Mouse (Mus musculus): ENCODE results near the gene Copb1. TPM values are rescaled to one million over a fixed set of nuclear protein-coding genes. Genes with fewer than 3 reads are reported as not detected.
A peak's percentile ranks its signal among the peaks of the same experiment; 100 is the strongest.

Copb1 gene
- total RNA-seq (2021) = 10 to 100 TPM; 52.5 to 60.5 TPM
- long read RNA-seq, experiment 1, transcript Copb1-201 (22 exons, 3,346 nt) = major isoform, 99 of 108 reads
- long read RNA-seq, experiment 1, partial matches to known transcripts = 3 of 108 reads
- long read RNA-seq, experiment 1, other reads (novel, unspliced or antisense) = 6 of 108 reads
- long read RNA-seq, experiment 2, transcript Copb1-201 (22 exons, 3,346 nt) = major isoform, 64 of 83 reads
- long read RNA-seq, experiment 2, partial matches to known transcripts = 3 of 83 reads
- long read RNA-seq, experiment 2, other reads (novel, unspliced or antisense) = 16 of 83 reads

DNA sequence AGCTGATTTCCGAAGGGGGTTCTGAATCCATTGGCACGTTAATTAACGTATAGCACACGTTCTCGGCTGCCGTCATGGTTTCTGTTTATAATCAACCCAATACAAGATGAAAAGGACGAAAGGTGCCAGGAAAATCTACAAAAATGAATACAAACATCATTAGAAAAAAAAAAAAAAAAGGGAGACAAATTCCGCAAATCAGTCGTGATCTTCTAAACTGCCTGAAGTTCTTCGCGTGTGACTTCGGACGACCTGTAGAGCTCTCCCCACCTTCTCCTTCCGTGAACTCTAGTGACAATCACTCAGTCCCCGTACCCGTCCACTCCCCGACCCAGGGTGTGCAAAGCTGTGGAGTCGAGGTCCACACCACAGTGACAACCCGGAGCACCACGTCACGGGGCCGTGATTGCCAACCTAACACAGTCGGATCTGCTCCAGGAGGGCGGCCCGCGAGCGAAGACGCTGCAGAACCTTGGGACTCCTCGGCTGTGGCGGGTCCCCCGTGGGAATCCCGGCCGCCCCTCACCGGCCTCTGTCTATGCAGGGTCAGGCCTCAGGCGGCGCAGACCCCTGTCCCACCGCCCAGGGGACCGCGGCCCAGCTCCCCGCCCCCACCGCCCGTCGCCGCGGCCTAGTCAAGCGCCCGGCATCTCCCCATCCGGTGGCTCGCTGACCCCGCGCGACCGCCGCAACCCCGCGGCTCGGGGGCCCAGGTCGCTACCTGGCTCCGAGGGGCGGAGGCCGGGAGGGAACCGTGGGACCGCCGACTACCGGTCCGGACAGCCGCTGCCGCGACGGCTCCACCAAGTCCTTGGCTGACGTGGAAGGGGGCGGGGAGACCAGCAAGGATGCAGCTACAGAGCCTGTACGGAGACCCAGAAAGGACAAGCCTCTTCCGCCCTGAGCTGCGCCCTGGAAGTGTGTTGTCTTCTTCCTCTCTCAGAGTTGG, at the start of gene Copb1:
Gene Copb1, minus strand, starts transcription at position 827 of the 949 bp plus-strand sequence.
- TF ChIP-seq CTCF (IDR thresholded peaks at IDR 0.05) = no peak; the same call in 1 of the 2 replicates
- peak within 1 kb of the TSS; percentile 91 for H3K27ac ChIP-seq
- intact Hi-C loops (cut with DNase I) = loop anchor here (1.0 kb wide), 1 partner anchor 22 kb away; the partner anchor contains the start of gene Psma1

DNA sequence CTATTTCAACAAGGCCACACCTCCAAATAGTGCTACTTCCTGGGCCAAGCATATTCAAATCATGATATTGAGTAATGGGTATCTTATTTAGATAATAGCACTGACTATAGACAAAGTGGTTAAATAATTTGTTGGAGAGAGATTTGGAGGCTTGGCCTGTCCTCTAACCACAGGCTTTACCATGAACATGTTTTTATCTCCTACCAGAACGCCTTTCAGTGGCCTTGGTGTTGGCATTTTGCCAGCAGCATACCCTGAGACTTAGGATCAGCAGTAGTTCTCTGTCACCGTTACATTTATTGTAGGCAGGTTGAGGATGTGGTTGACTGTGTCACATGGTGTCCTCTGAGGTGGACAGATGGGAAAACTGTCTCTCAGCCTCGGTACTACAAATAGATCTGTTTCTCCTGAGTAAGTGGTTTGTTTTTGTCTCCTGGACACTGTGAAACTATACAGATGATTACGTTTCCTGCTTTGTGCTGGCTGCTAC, 46.8 kb upstream of the Copb1 start:
- Histone ChIP-seq H3K4me3 (no peak overlapping the region), H3K27ac (no peak overlapping the region)
- intact Hi-C loops (cut with DNase I) = no loop called here
- DNase-seq (ENCODE audit: extremely low spot score in 1 of 2, low spot score in 2 of 2) = no peak
- TF ChIP-seq CTCF (IDR thresholded peaks at IDR 0.05) = no peak

More for the DNA sequence above, at the start of gene Copb1:
- DNase-seq (ENCODE audit: extremely low spot score in 1 of 2, low spot score in 2 of 2) = peak; percentile 91 to 92
- H3K4me3 ChIP-seq = peak within 1 kb of the TSS; percentile 92

DNA sequence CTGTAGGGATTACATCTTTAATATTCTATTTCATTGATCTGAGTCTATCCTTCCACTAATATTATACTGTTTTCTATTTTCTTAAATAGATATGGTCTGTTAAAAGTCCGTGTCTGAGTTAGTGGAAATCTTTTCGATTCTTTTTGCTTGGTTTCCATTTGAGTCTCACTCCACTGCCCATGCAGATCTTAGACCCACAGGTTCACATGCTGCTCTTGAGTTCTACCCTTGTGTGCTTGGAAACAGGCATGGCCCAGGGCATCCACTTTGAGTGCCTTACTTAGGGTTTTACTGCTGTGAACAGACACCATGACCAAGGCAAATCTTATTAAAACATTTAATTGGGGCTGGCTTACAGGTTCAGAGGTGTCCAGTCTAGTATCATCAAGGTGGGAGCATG, 46.3 kb upstream of the Copb1 start:
- no peak overlapping the region for H3K4me3 ChIP-seq
- no peak for DNase-seq (ENCODE audit: extremely low spot score in 1 of 2, low spot score in 2 of 2)
- no peak for TF ChIP-seq CTCF (IDR thresholded peaks at IDR 0.05)
- H3K27ac ChIP-seq = no peak overlapping the region
- intact Hi-C loops (cut with DNase I) = no loop called here

- Histone ChIP-seq H3K4me3 (no peak overlapping the region), H3K27ac (no peak overlapping the region)
- intact Hi-C loops (cut with DNase I) = no loop called here
- TF ChIP-seq CTCF (IDR thresholded peaks at IDR 0.05) = no peak
- no peak for DNase-seq (ENCODE audit: extremely low spot score in 1 of 2, low spot score in 2 of 2)
Observed at GRCm38 (mm10) chr7:114299247-114299646, 44.7 kb upstream of the Copb1 start.

- H3K27ac ChIP-seq = no peak overlapping the region
- TF ChIP-seq CTCF (IDR thresholded peaks at IDR 0.05) = peak; percentile 37
- intact Hi-C loops (cut with DNase I) = no loop called here
- no peak for DNase-seq (ENCODE audit: extremely low spot score in 1 of 2, low spot score in 2 of 2)
- no peak overlapping the region for H3K4me3 ChIP-seq
Observed at GRCm38 (mm10) chr7:114294698-114295097, 40.2 kb upstream of the Copb1 start.

DNA sequence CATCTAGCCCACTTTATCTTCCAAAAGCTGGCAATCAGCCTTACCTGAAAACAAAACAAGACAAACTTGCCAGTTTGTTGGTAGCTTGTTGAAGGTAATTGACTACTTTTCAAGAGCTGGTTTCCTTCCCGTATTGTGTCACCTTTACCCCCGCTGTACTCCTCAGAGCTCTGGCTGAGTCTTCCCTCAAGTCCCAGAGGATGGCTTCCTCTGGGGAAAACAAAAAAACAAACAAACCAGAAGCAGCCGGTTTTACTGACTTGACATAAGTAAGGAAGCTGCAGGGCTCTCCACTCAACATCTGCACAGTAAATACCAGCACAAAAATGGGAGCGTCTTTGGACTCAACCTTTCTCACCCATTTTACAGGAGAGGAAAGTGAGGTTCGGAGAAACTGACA, 39.4 kb upstream of the Copb1 start:
- intact Hi-C loops (cut with DNase I) = no loop called here
- no peak overlapping the region for H3K4me3 ChIP-seq
- TF ChIP-seq CTCF (IDR thresholded peaks at IDR 0.05) = no peak
- DNase-seq (ENCODE audit: extremely low spot score in 1 of 2, low spot score in 2 of 2) = no peak
- H3K27ac ChIP-seq = no peak overlapping the region

- intact Hi-C loops (cut with DNase I) = no loop called here
- Histone ChIP-seq H3K4me3 (peak overlapping the region; percentile 30), H3K27ac (peak overlapping the region; percentile 51; the same call in 1 of the 2 replicates)
- TF ChIP-seq CTCF (IDR thresholded peaks at IDR 0.05) = no peak
- peak in 1 of 2 experiments; percentile 55 for DNase-seq (ENCODE audit: extremely low spot score in 1 of 2, low spot score in 2 of 2)
Observed at GRCm38 (mm10) chr7:114292501-114292971, 38.0 kb upstream of the Copb1 start.

DNA sequence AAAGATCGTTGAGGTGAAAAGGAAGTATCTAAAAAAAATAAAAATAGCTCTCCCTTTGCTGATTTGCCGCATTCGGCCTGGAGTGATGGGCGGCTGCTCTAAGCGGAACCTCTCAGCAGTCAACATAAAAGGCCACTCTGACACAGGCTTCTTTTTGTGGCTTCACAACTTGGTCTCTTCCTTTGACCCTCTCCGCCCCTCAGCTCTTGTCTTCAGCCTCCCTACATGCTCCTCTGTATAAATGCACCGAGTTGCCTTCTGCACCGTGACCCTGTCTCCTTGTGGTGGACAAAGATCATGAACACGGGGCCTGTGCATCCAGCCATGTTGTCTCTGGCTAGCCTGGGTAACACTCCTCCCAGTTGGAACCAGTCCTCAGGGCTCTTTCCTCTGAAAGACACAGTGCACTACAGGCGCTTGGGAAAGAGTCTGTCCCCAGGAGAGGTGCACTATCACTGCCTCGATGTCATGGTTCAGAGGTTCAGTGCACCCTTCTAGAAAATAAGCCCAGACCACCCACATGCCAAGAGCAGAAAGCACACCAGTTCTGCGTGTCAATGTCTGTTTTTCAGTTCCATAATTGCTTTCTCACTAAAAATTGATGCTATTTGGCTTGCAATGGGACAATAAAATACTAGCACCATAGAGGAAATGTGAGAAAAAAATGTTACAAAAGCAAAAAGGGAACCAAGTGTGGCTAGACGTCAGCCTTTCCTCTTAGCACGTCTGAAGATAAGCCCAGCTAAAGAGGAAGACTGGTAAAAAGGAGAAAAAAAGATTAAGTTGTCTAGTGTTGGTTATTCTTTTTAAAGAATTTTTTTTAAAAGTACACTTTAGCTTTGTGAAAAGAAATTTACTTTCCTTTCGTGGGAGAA, 37.2 kb upstream of the Copb1 start:
- DNase-seq (ENCODE audit: extremely low spot score in 1 of 2, low spot score in 2 of 2) = no peak
- TF ChIP-seq CTCF (IDR thresholded peaks at IDR 0.05) = no peak
- Histone ChIP-seq H3K27ac (peak overlapping the region; percentile 5; the same call in 1 of the 2 replicates), H3K4me3 (no peak overlapping the region)
- intact Hi-C loops (cut with DNase I) = no loop called here

DNA sequence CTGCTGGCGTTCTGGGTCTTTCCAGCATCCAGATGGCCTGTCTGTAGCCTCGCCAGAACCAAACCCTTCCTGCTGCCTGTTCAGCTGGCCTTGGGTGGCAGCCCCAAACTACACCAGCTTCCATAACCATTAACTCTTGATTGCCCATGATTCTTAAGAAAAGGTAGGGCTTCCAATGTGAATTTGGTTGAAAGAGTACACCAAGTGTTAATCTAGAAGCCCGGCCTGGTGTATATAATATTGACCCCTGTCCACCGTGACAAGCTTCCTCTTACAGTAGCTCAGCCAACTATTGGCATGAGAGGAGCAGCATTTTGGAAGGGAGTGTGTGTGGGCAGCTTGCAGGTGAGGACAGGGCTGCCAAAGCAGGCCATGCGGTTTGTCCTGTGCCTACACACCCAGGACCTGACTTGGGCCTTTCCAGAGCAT, 35.6 kb upstream of the Copb1 start:
- DNase-seq (ENCODE audit: extremely low spot score in 1 of 2, low spot score in 2 of 2) = no peak
- intact Hi-C loops (cut with DNase I) = no loop called here
- Histone ChIP-seq H3K27ac (no peak overlapping the region), H3K4me3 (no peak overlapping the region)
- TF ChIP-seq CTCF (IDR thresholded peaks at IDR 0.05) = no peak

DNA sequence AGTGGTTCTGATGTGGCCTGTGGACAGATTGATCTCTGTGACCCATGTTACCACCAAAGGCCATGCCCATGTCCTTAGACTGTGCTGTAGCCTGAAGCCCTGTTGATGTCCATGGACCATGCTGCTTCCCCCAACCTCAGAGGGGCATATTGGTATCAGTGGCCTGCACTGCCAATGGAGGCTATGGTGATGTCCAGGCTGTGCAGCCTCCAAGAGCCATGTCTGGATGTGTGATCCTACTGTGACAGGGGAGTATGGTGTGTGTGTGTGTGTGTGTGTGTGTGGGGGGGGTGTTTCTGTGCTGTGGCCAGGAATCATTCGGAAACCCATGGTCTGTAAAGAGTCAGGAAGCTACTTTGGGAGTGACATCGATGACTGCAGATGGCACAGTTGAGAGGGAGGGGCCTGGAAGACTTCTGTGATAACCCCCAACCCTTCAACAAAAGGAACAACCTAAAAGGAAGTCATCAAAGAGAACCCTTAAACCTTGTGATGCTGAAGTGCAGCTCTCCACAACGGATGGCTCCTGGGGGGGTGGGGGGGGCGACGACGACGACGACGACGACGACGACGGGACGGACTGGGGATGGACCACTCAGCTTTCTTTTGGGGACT, 29.9 kb upstream of the Copb1 start:
- Histone ChIP-seq H3K4me3 (no peak overlapping the region), H3K27ac (no peak overlapping the region)
- DNase-seq (ENCODE audit: extremely low spot score in 1 of 2, low spot score in 2 of 2) = no peak
- no peak for TF ChIP-seq CTCF (IDR thresholded peaks at IDR 0.05)
- intact Hi-C loops (cut with DNase I) = loop anchor here (10.0 kb wide), 2 partner anchors 350 to 530 kb away; partner anchors contain the start of gene Calca
